Mouse (Mus musculus): ENCODE measurements at regions not wholly inside any gene's neighbourhood (a gene's known extent, or its start where the extent isn't known, plus 50 kb on each side); places are given as distances from the start of the nearest gene placed in this dataset.

DNA sequence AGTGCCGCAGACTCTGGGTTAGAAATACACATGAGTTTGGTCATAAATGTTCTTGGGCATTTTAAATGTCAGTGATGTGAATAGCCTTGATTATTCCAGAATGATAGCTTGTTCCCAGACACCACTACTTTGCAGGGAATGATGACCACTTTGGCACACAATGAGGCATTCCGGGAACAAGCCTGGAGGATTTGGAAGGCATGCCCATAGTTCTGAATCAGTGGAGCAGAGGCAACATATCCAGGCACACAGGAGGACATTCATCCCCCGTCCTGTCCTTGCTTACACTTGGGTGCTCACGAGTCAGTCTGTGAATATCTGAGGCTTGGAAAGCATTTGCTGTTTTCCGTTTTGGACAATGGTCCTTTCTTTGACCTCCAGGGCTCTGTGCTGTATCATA lies 158.1 kb upstream of the Gm5148 start:
- TF ChIP-seq POLR2A (IDR thresholded peaks at IDR 0.05; ENCODE audit: insufficient read depth, low read depth, low read length) (no peak), CTCF (IDR thresholded peaks at IDR 0.05; ENCODE audit: insufficient read depth, low read depth, low read length) (no peak)
